Mouse (Mus musculus) naive thymus-derived CD4-positive, alpha-beta T cell, adult 5 months (primary cell): ENCODE measurements around the gene Gm3952. TPM values are rescaled to one million over a fixed set of nuclear protein-coding genes. Genes with fewer than 3 reads are reported as not detected.

Source experiments
- polyA plus RNA-seq: library from polyadenylated mRNA; unstranded; fragments of 100-300 nt; shearing (Covaris generic); gene quantifications from one replicate; pipeline ENCODE4 v1.2.1, GENCODE M21; 2017

Gm3952 gene
- polyA plus RNA-seq = not detected

GRCm38 (mm10) chr8:128798594-128798993, at the start of gene Gm3952:
TSS of gene Gm3952 (minus strand) at chr8:128798694.

Other genes with a start within 250 kb of the Gm3952 start
- 37.4 TPM for gene Itgb1, start 113.0 kb downstream of the Gm3952 start, polyA plus RNA-seq